14 mouse cellular contexts compared by ENCODE assay signal in genomic region chr2:173987516-173987915, GRCm38 (mm10).
"Had no signal": no experiment of that assay in that cellular context is flagged by ENCODE, and none has a peak within 500 bp of the region (broad histone marks: within the 10 kb centered on the region; RNA-seq: fewer than 3 reads in every experiment).

No protein-coding gene starts in this region.

- ATAC-seq: liver, embryonic 12.5 days had no signal

- H3K4me3 ChIP-seq: liver, embryonic 12.5 days; midbrain, embryonic 12.5 days; myocyte; neural tube, embryonic 12.5 days had no signal

- H3K4me1 ChIP-seq: liver, embryonic 12.5 days had no signal

- DNase-seq: kidney, adult 18-20 months; kidney, postnatal 10 days; left cerebral cortex, postnatal 4 days; lung, embryonic 14.5 days; lung, postnatal 10 days; lung, postnatal 4 days; retina, postnatal 1 day; right cerebral cortex, postnatal 4 days; spleen, adult 18-20 months; thymus, postnatal 4 days had no signal

- H3K9me3 ChIP-seq: liver, embryonic 12.5 days; midbrain, embryonic 12.5 days; neural tube, embryonic 12.5 days had no signal

- H3K27me3 ChIP-seq: liver, embryonic 12.5 days; midbrain, embryonic 12.5 days; neural tube, embryonic 12.5 days had no signal

- H3K9ac ChIP-seq: liver, embryonic 12.5 days; lung, embryonic 14.5 days; midbrain, embryonic 12.5 days; neural tube, embryonic 12.5 days had no signal

- H3K4me2 ChIP-seq: liver, embryonic 12.5 days; lung, embryonic 14.5 days; midbrain, embryonic 12.5 days; neural tube, embryonic 12.5 days had no signal

- H3K27ac ChIP-seq: liver, embryonic 12.5 days; midbrain, embryonic 12.5 days; neural tube, embryonic 12.5 days had no signal

- H3K36me3 ChIP-seq: liver, embryonic 12.5 days; midbrain, embryonic 12.5 days; neural tube, embryonic 12.5 days had no signal
